Mouse (Mus musculus) brain, embryonic 14.5 days (tissue): Measurements from ENCODE around the gene Prrx2. TPM values are rescaled to one million over a fixed set of nuclear protein-coding genes. Genes with fewer than 3 reads are reported as not detected.
"Not testable (repeated sequence)": the region's sequence is repeated elsewhere in the genome, so short reads cannot be mapped to it uniquely, and the experiment has no call there.

ENCODE experiments used
- DNase-seq: peaks from one replicate; pipeline ENCODE4 v3.0.0-alpha.2; 2011; ENCODE audit warnings: low read depth
- CTCF ChIP-seq: fragments of 200-500 bp; IDR thresholded peaks from 2 replicates; pipeline ENCODE4 v1.5.1; 2012; ENCODE audit warnings: inconsistent platforms, mild to moderate bottlenecking, moderate library complexity, borderline replicate concordance; ENCODE audit not compliant: insufficient read depth, insufficient read length; ENCODE audit errors: extremely low read depth
- POLR2A ChIP-seq: fragments of 200-500 bp; IDR thresholded peaks from 2 replicates; pipeline ENCODE4 v1.6.1; 2012; ENCODE audit warnings: mild to moderate bottlenecking, inconsistent platforms, borderline replicate concordance; ENCODE audit not compliant: poor library complexity, insufficient read depth, insufficient read length, severe bottlenecking; ENCODE audit errors: extremely low read depth
- polyA plus RNA-seq: library from polyadenylated mRNA; depleted of rRNA; stranded (reverse); fragments of >200 nt; gene quantifications from 2 replicates; pipeline ENCODE4 v1.2.3, GENCODE M21; 2012

Gene Prrx2
- polyA plus RNA-seq, 1 experiment = 10.8 TPM

DNA sequence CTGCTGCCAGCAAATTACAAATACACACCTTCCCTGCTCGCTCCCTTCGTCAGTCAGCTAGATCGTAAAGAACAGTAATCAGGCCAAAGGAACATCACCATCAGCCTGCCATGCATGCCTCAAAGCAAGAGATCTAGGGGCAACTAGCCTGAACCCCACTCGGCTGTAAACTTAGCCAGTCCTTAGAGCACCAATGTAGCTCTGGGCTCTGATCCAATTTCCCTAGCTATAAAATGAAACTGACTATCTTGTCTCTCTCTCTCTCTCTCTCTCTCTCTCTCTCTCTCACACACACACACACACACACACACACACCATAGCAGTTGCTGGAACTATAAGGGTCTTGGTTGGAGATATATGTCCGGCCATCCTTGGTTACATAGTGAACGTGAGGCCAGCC, 69.5 kb downstream of the Prrx2 start:
- TF ChIP-seq POLR2A = no peak
- TF ChIP-seq CTCF = no peak
- no peak for DNase-seq

DNA sequence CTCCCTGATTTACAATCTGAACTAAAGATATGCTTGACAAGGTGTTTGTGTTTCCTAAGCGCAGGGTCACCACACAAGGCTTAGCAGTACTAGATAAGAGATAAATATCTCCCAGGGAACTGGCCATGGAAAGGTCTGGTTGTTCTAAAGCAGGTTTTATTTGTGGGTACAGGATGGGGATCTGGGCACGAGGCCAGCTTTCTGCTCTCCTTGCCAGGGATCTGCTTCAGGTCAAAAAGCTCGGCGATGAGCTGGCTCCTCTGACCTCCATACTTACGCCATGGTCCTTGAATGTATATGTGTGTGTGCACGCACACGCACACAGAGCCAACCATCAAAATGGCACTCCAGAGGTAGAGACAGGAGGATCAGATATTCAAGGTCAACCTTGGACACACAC, 70.2 kb downstream of the Prrx2 start:
- no peak for DNase-seq
- TF ChIP-seq CTCF (no peak), POLR2A (no peak)

DNA sequence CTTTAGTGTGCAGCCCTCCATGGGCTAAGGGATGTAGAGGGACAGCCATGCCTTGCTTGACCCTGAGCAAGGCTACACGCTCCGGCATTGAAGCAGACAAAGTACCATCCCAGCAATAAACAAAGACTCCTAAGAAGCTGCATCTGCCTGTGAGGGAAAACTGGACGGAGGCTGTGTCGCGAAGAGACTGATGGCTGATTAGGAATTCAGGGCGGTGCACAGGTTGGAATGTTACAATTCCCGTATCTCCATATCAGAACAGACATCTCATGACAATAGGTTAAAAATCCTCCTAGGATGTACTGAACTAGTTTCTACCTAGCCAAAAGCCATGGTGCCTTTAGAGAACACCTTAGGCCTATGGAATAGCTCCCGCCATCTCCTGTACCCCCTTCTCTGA, 71.1 kb downstream of the Prrx2 start:
- no peak for TF ChIP-seq CTCF
- no peak for TF ChIP-seq POLR2A
- DNase-seq = no peak

DNA sequence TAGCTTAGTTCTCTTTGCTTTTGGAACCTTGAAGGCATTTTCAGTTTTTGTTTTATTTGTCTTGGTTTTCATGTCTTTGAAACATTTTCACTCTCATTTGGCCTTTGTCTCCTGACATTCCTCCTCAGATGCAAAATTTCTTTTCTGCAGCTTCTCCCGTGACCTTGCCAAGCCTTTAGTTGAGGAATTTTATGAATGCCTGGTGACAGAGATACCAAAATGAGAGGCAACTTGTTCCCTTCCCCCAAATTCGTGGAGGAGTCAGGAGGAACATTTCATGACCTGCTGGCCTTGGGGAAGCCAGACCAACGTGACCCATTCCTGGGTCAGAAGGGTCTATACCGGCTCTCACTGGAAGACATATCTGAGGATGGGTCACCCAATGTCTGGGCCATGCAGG, 71.9 kb downstream of the Prrx2 start:
- TF ChIP-seq CTCF (no peak), POLR2A (no peak)

DNA sequence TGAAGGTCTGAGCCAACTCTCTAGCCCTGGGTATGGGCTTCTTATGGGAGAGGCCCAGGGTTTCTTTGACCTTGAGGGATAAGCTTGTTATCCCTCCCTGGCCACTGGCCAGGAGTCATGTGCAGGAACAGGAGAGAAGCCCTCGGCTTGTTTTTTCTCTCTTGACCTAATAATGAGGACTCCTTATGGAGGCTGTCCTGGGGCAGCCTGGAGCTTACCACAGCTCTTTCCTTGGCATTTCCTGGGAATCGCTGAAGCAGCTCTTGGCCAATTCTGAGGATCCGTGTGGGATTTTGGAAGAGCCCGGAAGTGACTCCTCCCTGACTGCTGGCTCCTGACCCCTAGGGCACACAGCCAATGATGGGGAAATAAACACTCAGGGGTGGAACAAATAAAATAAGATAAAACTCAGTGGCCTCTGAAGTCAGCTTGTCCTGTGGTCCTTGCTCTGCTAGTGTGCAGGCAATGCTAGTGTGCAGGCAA, 77.6 kb downstream of the Prrx2 start:
- DNase-seq = peak; percentile 12
- TF ChIP-seq POLR2A (no peak), CTCF (no peak)

More for the DNA sequence above, 71.9 kb downstream of the Prrx2 start:
- DNase-seq = no peak

DNA sequence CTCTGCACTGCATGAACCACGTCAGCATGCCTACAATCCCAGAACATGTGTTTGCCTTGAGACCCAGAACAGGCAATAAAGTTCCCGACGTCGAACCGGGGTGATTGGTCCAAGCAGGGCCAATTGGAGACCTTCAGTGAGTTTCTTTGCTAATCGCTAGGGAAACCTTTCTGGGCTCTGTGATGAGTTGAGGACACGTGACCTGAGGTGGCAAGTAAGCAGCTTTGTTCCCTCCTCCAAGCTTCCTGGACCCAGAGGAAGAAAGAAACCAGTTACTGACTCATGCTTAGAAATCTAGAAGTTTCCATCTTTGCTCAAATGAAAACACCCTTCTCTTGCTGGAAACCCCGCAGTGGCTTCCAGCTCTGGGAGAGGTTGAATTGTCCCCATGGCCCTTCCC, 78.2 kb downstream of the Prrx2 start:
- no peak for TF ChIP-seq CTCF
- no peak for DNase-seq

DNA sequence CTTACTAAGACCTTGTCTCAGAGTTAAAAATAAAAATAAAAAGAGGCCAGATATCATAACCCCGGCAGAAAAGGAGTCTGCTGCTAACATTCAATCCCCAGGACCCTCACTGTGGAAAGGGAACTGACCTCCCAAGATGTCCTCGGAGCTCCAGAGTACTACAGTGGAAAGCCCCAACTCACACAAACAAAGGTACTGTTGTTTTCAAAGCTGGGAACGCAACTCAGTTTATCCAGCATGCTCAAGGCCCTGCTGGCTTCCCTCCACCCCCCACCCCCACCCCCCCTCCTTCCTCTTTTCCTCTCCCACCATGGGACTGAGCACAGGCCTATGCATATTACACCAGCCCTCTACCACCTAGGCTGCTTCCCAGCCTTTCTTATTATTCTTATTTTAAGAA, 80.1 kb downstream of the Prrx2 start:
- TF ChIP-seq POLR2A (no peak), CTCF (no peak)
- DNase-seq = peak; percentile 56

DNA sequence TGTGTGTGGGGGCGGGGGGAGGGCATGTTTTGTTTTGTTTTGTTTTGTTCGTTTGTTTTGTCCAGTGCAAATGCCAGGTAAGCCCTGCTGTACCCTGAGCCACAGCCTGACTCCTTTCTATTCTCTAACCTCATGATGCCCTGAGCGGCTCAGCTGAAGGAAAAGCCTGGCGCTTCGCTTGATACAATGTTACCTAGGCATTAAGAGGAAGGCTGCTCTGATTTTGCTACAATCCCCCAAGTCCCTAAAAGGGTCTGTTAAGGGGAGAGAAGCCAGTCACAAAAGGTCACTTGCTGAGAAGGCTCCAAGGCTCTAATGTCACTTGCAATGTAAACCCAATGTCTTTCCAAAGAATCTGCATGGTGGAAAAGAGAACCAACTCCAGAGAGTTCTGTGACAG, 80.6 kb downstream of the Prrx2 start:
- no peak for DNase-seq
- TF ChIP-seq CTCF (no peak), POLR2A (no peak)

DNA sequence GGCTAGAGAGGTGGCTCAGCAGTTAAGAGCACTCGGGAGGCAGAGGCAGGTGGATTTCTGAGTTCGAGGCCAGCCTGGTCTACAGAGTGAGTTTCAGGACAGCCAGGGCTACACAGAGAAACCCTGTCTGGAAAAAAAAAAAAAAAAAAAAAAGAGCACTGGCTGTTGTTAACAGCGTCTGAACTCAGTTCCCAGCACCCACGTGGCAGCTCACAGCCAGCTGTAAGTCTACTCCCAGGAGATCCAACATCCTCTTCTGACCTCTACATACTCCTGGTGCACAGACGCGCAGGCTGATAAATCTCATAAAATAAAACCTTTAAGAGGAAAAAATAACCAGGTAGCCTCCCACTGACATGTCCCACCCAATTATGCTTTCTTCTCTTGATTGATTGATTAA, 81.2 kb downstream of the Prrx2 start:
- DNase-seq = not testable (repeated sequence)

DNA sequence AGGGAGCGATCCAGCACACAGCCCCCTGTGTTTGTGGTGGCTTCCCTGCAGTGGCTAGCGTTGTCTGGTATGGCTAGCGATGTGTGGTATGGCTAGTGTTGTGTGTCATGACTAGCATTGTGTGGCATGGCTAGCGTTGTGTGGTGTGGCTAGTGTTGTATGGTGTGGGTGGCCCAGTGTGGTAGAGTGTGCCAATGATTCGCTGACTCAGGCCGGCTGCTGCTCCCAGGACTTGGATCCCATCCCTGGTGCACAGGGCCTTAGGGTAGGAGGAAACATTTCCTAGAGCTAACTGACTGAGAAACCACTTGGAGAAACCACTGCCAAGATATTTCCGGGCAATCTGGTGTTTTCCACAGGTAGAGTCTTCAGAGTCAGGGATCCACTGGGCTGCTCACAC, 82.9 kb downstream of the Prrx2 start:
- no peak for TF ChIP-seq CTCF
- TF ChIP-seq POLR2A = no peak
- no peak for DNase-seq

DNA sequence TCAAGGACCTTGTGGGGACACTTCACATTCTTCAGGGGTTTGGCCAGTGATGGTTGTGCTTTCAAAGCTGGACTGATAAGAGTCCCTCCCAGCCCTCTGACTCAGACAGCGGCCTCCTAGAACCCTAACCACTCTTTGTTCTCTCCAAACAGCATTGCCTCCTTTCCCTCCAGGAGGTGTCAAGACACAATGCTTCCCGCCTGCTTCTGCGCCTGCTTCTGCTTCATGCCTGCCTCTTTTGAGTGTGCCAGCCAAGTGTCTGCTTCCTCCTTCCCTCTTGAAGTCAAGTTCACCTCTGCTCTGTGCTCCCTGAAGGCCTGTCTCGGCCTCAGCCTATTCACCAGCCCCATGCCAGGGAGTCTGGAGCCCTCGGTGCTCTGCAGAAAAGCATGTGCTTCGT, 83.4 kb downstream of the Prrx2 start:
- DNase-seq = no peak
- TF ChIP-seq CTCF (no peak), POLR2A (no peak)

DNA sequence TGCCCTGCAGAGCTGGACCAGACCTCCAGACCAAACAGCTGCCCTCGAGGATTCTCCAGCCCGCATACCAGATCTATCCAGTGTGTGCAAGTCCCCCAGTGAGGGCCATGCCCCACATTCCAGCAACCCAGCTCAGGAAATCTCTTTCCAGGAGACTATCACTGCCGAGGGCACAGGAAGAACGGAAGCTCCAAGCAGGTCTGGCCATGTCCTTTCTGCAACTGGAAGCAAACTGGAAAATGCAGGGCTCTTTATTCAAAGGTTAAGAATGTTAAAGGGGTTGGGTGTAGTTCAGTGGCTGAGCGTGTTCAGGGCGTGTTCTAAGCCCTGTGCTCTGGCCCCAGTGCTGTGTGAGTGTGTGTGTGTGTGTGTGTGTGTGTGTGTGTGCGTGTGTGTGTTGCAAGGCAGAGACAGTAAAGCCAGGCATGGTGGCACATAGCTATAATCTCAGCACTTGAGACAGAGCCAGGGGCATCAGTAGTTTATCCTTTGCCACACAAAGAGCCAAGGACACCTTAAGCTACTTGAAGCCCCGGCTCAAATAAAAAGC, 84.1 kb downstream of the Prrx2 start:
- DNase-seq = no peak
- TF ChIP-seq CTCF (no peak), POLR2A (no peak)

DNA sequence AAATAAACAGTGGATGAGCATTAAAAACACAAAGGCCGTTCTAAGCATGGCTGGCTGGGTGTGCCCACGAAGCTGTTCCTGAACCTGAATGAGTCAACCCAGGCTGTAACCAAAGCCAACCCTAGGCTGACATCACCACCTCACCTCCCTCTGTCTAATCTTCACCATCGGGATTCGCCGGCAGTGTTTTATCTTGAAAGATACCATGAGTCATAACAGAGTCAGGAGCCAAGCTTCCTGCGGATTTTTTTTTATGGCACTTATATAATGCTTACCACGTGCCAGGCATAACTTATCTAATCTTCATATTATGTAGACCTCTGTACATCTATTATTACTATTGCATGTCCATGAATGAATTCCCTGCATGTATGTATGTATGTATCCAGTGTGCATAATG, 85.4 kb downstream of the Prrx2 start:
- DNase-seq = no peak
- TF ChIP-seq CTCF (no peak), POLR2A (no peak)
